Mouse (Mus musculus) gastrocnemius, postnatal 10 days (tissue): ENCODE results near the gene Tmem201. TPM values are rescaled to one million over a fixed set of nuclear protein-coding genes. Genes with fewer than 3 reads are reported as not detected.

ENCODE experiments used
- DNase-seq: peaks from one replicate; pipeline ENCODE4 v3.0.0; 2021; ENCODE audit warnings: mixed read lengths
- total RNA-seq, 2 experiments: library from RNA; stranded (reverse); gene quantifications; 2 replicates each; pipeline ENCODE4 v1.2.3; 2021

Gene Tmem201
- total RNA-seq, 2 experiments from 2014 or later = 49.7 to 52.2 TPM

DNA sequence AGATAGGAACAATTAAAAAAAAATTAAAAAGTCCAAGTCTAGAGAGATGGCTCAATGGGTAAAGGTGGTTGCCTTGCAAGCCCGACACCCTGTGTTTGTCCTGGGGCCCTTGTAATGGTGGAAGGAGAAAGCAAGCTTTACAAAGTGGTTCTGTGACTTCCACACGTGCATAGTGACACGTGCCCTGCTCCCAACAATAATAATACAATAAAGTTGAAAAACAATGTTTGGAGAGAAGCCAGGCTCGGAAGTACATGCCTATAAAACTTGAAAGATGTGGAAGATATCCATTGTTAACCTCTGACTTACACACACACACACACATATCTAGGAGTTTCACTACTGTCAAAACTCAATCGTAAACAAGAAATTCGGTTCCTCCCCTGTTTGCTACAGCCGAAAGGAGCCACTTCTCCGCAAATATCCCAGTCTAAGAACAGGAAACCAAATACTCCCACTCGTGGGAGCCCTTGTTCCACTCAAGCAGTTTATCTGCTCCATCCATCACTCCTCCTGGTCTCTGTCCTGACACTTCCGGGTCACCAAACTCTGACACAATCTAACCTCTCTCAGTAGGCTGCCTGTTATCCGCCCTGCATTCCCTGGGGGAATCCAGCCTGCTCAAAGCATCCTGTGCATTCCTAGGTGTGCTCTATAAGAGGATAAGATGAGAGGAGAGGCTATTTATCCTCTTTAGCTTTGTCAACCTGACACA is 58.6 kb downstream of the Tmem201 start:
- DNase-seq = no peak

DNA sequence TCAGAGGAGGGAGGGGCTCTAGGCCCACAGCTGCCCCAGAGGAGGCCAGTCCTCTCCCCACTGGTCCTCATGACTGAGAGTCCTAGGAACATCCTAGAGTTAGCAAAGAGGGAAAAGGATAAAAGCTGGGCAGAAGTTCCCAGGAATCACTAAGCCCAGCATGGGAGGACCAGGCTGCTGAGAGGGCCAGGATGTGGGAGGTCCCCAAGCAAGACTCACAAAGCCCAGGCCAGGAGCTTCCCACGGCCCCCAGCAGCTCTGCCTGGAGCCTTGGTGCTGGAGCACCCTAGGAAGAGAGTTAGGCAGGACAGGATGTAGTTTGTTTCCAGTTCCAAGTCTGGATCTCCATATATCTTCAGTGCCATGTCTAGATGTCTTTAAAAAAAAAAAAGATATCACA is 59.8 kb downstream of the Tmem201 start:
- no peak for DNase-seq

DNA sequence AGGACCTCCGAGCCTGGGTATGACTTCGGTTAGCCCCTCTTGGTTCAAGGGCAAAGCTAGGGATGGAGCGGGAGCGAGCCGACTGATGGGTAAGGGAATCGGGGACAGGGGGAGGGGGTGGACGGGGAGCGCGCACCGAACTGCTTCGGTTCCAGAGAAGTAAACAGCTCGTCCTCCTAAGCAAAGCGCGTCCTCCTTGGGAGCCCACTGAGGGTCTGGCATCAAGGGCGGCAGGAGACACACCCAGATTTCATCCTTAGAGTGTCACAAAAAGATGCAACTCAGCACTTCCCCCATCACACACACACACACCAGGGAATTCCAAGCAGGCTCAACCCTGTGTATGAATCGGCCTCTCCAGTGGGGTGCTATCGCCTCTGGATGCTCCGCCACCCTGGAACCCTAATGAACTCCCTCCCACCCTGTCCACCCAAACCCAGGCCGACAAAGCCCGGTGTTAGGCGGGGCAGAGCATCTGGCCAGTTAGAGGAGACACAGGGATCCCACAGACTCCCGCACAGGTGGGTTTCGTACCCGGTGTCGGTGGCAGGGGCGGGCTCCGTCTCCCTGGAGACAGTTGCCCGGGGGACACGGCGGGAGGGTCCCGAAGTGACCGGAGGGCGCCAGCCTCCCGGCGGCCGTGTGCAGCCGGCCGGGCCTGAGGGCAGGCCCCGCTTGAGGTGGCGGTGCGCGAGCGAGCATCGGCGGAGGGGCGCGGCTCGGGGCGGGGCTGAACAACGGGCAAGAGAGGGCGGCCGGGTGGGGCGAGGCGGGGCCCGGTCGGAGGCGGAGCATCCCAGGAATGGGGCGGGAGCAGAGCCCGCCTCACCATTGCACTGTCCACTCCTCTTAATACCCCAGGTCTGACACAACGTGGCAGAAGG is 62.2 kb downstream of the Tmem201 start:
- peak; percentile 84 for DNase-seq

DNA sequence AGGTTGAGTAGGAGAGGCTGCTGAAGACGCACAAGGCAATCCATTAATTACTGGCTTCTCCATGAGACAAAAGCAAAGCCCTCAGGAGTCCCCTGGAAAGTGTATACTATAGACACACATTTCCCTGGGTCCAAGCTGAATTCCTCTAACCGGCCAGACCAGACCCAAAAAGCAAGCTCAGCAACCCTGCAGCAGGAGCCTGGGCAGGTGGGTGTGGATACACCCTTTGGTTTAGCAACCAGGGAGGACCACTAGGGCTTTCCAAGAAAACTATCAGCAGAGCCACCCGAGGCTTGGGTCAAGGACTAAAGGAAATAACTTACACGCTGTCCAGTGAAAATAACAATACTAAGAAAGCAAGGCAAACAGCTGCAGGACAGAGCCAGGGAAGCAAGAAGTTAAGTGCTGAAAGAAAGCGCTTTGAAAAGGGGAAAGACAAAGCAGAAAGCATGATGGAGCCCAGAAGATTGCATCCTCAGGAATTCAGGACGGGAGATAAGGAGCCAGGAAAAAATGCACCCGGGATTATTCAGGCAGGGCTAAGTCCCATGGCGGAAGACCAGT is 62.9 kb downstream of the Tmem201 start:
- no peak for DNase-seq

DNA sequence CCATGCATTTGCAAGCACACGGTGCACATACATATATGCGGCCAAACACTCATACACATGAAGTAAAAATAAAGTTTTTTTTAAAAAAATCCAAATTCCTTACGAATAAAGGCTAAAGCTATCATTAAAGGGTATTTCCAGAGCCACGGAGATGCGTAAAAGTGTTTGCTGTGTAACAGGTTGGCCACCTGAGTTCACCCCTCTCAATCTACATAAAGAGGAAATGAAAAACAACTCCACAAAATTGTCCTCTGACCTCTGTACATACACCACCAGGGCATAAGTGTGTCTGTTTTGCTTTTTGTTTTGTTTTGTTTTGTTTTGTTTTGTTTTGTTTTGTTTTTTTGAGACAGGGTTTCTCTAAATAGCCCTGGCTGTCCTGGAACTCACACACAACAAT is 65.1 kb downstream of the Tmem201 start:
- no peak for DNase-seq

DNA sequence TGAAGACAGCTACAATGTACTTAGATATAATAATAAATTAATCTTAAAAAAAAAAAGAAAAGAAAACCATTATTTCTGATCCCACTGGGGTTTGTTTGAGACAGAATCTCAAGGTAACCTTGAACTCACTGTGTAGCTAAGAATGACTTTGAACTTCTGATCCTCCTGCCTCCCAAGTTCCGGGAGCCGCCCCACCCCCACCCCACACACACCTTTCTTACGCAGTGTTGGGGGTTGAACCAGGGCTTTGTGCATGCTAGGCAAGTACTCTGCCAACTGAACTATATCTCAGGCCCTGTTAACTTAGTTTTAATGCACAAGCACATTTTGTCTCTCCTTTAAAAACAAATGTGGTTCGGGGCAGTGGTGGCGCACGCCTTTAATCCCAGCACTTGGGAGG is 66.7 kb downstream of the Tmem201 start:
- DNase-seq = no peak

DNA sequence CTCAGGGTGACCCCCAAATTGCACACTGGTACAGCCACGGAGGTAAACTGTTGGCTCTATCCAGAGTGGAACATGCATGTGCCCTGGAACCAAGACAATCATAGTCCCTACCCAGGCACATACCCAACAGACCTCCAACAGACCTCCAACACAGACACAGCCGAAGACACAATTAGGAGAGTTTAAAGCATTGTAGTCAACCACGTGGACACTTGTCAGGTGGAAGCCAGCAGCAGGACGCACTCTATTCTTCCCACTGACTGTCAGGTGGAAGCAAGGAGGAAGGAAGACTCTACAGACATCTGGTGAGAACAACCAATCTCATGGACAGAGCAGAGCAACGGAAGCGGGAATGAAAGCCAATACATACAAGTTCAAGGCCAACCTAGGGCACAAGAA is 72.2 kb downstream of the Tmem201 start:
- DNase-seq = no peak

Other genes starting within 250 kb of the Tmem201 start
- gene Ctnnbip1, start 219.8 kb downstream of the Tmem201 start, total RNA-seq = 10 to 100 TPM; 61.4 to 76.9 TPM
- 10 to 100 TPM; 63.5 to 69.0 TPM for gene Clstn1, start 151.6 kb downstream of the Tmem201 start, total RNA-seq
- 10 to 100 TPM in 1 of 2 experiments, 1 to 10 TPM in 1; 9.8 to 16.1 TPM for gene Pik3cd, start 35.5 kb downstream of the Tmem201 start, total RNA-seq
- gene Slc25a33, start 36.2 kb upstream of the Tmem201 start, total RNA-seq = 1 to 10 TPM; 7.2 to 9.5 TPM
- gene Spsb1, start 217.0 kb upstream of the Tmem201 start, total RNA-seq = 10 to 100 TPM; 18.9 to 21.1 TPM